Mouse (Mus musculus) embryonic fibroblast, embryonic 13.5 days (primary cell): ENCODE data around the gene Smg8. TPM values are rescaled to one million over a fixed set of nuclear protein-coding genes. Genes with fewer than 3 reads are reported as not detected.

ENCODE experiments used
- H3K27ac ChIP-seq: 2 replicates; pipeline ENCODE4 v1.5.1; 2012; ENCODE audit warnings: low read length, control low read depth, inconsistent platforms; ENCODE audit not compliant: insufficient read depth
- H3K4me1 ChIP-seq: 2 replicates; pipeline ENCODE4 v1.6.1; 2011; ENCODE audit warnings: low read length; ENCODE audit not compliant: control insufficient read depth, insufficient read depth
- H3K4me3 ChIP-seq: 2 replicates; pipeline ENCODE4 v1.5.1; 2011; ENCODE audit warnings: mild to moderate bottlenecking, control low read depth, low read length; ENCODE audit not compliant: insufficient read depth
- CTCF ChIP-seq: IDR thresholded peaks from 2 replicates; pipeline ENCODE4 v1.5.1; 2011; ENCODE audit warnings: mild to moderate bottlenecking, control low read depth, low read length, moderate library complexity, borderline replicate concordance; ENCODE audit not compliant: insufficient read depth
- POLR2A ChIP-seq: IDR thresholded peaks from 2 replicates; pipeline ENCODE4 v1.6.1; 2011; ENCODE audit warnings: low read depth, mild to moderate bottlenecking, control low read depth, low read length, moderate library complexity
- polyA plus RNA-seq: library from polyadenylated mRNA; stranded (reverse); fragments of >200 nt; gene quantifications from 2 replicates; pipeline ENCODE4 v1.2.4, GENCODE M21; 2011; ENCODE audit warnings: low read depth; ENCODE audit not compliant: missing spikeins, insufficient read length

Gene Smg8
- 18.2 and 20.9 TPM in 2 replicates for polyA plus RNA-seq

DNA sequence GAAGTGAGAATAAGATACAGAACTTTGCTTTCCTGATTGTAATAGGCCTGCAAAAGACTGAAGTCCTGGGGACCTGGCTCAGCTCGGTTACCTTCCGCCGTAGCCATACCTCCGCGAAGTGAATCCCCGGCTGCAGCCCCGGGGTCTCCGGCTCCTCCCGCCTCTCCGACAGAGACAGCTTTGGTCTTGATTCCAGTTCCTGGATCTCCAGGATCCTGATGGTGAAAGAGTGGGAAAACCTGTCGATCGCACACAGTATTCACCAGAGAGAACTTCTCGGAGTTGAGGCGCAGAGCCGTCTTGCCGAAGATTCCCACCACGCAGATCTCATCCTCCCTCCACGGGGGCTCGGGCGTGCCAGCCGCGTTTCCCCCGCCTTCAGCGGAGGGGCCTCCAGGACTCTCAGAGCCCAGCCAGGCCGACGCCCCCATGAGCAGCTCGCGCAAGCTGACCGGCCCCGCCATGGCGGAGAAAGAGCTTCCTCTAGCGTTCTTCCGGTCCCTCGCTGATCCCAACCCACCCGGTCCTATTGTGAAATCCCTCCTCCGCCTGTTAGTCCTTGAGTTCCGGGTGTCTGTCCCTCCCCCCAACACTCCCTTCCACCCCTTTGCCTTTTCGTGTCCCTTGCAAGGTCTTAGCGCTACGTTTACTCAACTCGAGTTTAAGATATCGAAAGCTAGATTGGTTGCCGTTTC, at the start of gene Smg8:
Gene Smg8 (minus strand): TSS at position 485 of the 695 bp plus-strand sequence.
- TF ChIP-seq CTCF, result no peak
- peak; percentile 81 for TF ChIP-seq POLR2A
- Histone ChIP-seq H3K4me1 (peaks cover 11% of the 10 kb centered on the region; the same call in 1 of the 2 replicates), H3K27ac (no peak within 1 kb of the TSS), H3K4me3 (peak within 1 kb of the TSS; percentile 97)

DNA sequence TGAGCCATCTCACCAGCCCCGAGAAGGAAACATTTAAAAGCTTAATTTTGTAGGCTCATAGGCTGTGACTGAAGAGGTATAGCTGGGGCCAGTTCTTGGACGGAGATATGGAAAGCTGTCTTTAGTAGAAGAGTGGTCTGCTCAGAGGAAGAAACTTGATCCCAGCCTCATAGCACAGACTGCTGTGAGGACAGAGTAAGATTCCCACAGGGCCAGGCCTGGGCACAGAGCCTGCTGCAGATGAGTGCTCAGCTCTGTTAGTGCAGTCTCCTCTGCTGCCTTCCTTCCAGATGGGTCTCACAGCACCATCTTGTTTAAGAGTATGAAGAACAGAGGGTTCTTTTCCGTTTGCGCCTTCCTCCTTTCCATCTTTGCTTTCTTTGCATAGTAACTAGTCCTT, 49.7 kb upstream of the Smg8 start:
- TF ChIP-seq CTCF, result no peak
- no peak for TF ChIP-seq POLR2A
- H3K4me1 ChIP-seq, result no peaks in the 10 kb centered on the region
- no peak overlapping the region for H3K4me3 ChIP-seq
- H3K27ac ChIP-seq, result no peak overlapping the region

DNA sequence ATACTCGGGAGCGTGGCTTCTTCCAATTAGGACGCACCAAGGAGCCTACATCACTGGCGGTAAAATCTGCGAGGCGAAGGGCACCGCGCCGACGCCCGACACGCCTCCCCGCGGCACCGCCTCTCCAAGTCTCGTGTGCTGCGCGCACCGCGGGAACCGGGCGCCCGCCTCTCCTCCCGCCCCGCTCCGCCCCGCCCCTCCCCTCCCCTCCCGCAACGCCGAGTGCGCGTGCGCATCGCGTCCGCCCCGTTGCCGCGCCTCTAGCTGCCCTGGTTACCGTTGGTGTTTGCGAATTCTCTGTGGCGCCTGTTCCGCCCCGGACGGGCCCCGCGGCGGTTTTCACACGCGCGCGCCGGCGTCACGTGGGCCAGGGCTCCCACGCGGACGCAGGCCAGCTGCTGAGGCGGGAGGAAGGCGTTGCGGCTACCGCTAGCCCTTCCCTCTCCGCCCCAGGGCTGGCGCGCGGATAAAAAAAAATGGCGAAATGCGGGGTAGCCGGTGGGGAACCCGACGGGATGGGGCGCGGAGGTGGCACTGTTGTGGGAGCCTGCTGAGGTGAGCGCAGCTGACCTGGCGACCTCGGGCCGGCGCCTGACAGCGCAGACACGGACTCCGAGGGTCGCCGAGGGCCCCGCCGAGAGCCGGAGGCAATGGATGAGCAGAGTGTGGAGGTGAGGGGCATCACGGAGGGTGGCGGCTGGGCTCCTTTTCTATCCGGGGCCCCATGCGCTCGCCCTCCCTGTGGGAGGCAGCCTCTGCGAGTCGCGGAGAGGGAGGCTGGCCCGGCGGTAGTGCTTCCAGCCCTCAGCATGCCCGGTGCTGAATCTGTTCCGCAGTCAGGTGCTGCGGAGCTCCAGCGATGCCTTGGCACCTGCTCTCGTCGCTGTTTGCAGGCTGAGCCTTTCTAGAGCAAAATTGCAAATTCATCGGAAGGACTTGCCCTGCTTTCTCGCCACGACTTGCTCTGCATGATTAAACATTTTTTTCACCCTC, 40.5 kb upstream of the Smg8 start, which contains the start of gene Trim37:
Gene Trim37 (plus strand): TSS at position 254 of the 993 bp plus-strand sequence.
- Histone ChIP-seq H3K4me1 (peaks cover 5% of the 10 kb centered on the region; the same call in 1 of the 2 replicates), H3K27ac (peak within 1 kb of the TSS; percentile 59), H3K4me3 (peak within 1 kb of the TSS; percentile 89)
- TF ChIP-seq CTCF, result no peak
- peak; percentile 72 for TF ChIP-seq POLR2A

DNA sequence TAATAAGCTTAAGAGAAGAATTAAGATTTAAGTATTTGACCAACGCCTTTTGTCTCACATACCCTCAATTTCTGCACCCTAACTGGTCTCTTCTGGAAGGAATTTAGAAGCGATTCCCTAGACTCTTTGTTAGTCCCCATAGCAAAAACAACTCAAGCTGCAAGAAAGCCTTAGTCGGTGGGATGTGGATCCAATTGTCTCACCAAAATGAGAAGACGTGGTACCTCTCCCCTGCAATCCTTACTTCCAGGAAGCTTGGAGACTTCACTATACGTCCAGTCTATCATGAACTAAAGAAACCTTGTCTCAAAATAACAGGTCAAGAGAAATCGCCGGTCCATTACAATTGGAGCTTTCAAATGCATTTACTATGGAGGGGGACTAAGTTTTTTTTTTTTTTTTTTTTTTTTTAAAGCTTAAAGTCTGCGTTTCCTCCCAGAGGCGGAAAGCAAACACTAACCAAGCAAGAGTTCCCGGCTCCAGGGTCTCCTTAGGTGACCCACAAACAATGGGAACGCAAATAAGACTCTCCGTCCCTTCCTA, 39.8 kb upstream of the Smg8 start:
- H3K4me3 ChIP-seq, result peak overlapping the region; percentile 34
- H3K4me1 ChIP-seq, result peaks cover 5% of the 10 kb centered on the region; the same call in 1 of the 2 replicates
- TF ChIP-seq POLR2A (no peak; the same call in none of the 2 replicates), CTCF (no peak)
- H3K27ac ChIP-seq, result peak overlapping the region; percentile 59

DNA sequence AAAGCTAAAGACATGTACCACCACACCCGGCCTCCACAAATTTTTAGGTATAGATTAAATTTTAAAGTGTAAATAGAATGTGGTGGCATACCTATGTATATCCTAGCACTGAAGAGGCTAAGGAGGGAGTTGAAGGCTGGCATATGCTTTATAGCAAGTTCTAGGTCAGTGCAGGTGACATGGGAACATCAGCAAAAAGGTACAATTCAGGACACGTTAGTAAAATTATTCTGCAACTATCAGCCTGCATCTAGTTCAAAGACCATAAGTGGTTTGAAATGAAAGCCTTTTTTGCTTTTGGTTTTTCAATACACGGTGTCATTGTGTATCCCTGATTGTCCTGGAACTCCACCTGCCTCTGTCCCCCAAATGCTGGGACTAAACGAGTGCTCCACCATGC, 39.0 kb upstream of the Smg8 start:
- peak overlapping the region; percentile 10; the same call in 1 of the 2 replicates for H3K27ac ChIP-seq
- H3K4me3 ChIP-seq, result no peak overlapping the region
- H3K4me1 ChIP-seq, result peaks cover 5% of the 10 kb centered on the region; the same call in 1 of the 2 replicates
- TF ChIP-seq POLR2A (no peak), CTCF (no peak)

DNA sequence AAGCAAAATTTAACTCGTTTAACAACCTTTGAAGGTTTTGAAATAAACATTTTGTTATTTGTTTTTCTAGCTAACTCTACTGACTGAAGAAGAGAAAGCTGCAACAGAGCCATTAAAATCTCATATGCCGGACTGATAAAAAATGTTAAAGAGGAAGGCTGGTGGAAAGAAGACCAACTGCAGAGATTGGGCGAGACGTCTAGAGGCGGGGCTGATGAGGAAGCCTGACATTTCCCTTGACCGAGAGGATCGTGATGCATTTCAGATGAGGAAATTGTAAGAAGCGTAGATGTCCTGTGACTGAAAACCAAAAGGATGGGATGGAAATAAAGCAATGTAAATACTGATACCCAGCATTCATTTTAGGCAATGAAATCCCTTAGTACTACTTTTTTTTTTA, 35.3 kb upstream of the Smg8 start:
- H3K27ac ChIP-seq, result no peak overlapping the region
- H3K4me3 ChIP-seq, result no peak overlapping the region
- no peak for TF ChIP-seq CTCF
- no peak for TF ChIP-seq POLR2A

DNA sequence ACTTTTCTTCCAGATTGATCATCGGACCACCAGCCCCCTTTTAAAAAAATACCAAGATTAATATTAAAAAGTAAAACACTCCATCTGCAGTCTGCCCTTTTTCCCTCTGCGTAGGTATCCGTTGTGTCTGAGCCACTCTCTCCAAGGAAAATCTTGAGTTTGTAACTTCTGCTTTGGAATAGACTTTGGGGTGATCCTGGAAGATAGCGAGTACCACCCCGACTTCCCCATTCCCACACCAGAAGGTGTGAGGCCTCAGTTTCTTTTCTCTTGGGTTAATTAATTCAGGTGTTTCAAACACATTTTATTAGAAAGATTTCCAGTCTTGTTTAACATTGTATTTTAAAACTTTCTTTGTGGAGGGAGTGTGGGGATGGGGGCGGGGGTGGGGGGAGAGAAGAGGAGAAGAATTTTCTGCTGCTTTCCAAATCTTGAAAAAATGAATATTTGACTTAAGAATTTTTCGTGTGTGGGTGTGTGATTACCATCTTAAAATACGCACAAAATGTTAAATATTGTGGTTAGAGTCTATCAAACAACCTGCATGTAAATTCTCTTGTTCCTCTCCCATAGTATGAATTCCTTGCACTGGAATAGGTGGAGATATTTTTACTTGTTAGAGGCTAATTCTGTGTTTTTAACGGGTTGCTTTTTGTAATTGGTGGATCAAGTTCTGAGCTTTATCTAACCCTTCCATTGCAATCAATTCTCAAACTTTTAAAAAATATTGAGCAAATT, 23.8 kb upstream of the Smg8 start:
- Histone ChIP-seq H3K4me1 (no peaks in the 10 kb centered on the region; the same call in 1 of the 2 replicates), H3K27ac (peak overlapping the region; percentile 89), H3K4me3 (peak overlapping the region; percentile 76)
- TF ChIP-seq CTCF (no peak), POLR2A (no peak)

More for the DNA sequence above, 35.3 kb upstream of the Smg8 start:
- H3K4me1 ChIP-seq, result no peaks in the 10 kb centered on the region

DNA sequence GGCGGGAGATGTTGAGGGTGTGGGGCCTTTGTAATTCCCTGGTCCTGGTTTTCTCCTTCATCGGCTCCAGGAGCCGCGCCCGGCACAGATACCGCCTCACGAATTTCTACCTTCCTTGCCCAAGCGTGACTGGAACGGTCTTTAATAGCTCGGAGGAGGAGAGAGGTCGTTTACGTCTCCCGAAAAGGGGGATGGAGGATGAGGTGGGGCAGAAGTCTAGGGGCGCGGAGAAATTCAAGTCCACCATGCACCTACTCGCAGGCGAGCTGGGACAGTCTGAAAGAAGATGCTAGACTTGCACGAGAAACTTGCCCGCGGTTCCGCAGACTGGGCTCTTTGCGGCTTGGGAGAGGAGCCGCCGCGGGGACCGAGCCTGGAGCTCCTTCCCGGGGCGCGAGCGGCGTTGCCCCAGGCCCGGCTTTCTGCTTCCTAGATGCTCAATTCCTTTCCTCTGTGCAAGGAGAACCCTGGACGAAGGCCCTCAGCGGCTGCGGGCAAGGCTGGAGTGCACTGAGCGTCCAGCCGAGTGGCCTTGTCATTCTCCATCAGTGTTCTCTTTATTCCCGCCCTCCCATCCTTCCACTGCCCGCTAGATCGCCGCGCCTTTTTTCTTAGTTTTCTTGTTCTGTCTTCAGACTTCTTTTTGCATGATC, 23.1 kb upstream of the Smg8 start:
- peak overlapping the region; percentile 76 for H3K4me3 ChIP-seq
- TF ChIP-seq POLR2A, result peak; percentile 45; the same call in 1 of the 2 replicates
- TF ChIP-seq CTCF, result no peak

More for the DNA sequence above, 23.1 kb upstream of the Smg8 start:
- H3K4me1 ChIP-seq, result no peaks in the 10 kb centered on the region; the same call in 1 of the 2 replicates
- peak overlapping the region; percentile 89 for H3K27ac ChIP-seq
